Mouse (Mus musculus): ENCODE data around the gene Slc15a1. TPM values are rescaled to one million over a fixed set of nuclear protein-coding genes. Genes with fewer than 3 reads are reported as not detected.

The Slc15a1 gene
- polyA plus RNA-seq, 1 experiment from 2014 or later, result 0.13 TPM

- H3K27me3 ChIP-seq (ENCODE audit: insufficient read depth, low read length), result no peaks in the 10 kb centered on the region
- no peaks in the 10 kb centered on the region for H3K36me3 ChIP-seq (ENCODE audit: insufficient read depth)
- H3K9me3 ChIP-seq (ENCODE audit: low read depth, low read length), result no peaks in the 10 kb centered on the region
- no peak overlapping the region for H3K4me2 ChIP-seq
- peak; percentile 78 for DNase-seq
- H3K4me3 ChIP-seq (ENCODE audit: low read depth, low read length), result no peak overlapping the region
- H3K4me1 ChIP-seq (ENCODE audit: insufficient read depth), result no peaks in the 10 kb centered on the region
- H3K9ac ChIP-seq, result no peak overlapping the region
- peak; percentile 94 for TF ChIP-seq CTCF (IDR thresholded peaks at IDR 0.05; ENCODE audit: low read depth)
- WGBS, result 7% methylated on average over 6 of the region's 6 CpGs
- no peak overlapping the region for H3K27ac ChIP-seq (ENCODE audit: low read depth)
- no peak for ATAC-seq (ENCODE audit: insufficient read depth)
Measured at GRCm38 (mm10) chr14:121455527-121455926, 49.5 kb downstream of the Slc15a1 start.

DNA sequence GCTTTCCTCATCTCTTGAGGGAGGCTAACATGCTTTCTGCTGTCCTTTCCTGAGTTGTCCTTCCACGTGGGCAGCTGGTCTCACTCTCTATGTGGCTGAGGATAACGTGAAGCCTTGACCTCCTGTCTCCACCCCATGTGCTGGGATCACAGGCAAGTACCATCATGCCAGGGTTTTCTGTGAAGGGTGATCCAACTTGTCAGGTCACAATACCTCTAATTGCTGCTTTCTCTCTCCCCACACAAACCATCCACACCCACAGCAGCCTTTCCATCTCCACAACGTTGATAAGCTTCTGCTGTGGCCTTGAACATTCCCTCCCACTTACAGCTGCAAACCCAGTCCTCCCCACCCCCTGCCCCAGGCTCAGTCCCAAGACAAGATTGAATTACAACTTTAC lies 51.9 kb downstream of the Slc15a1 start:
- ATAC-seq (ENCODE audit: insufficient read depth), result no peak
- Histone ChIP-seq H3K4me2 (no peak overlapping the region), H3K27ac (ENCODE audit: low read depth) (no peak overlapping the region), H3K36me3 (ENCODE audit: insufficient read depth) (no peaks in the 10 kb centered on the region), H3K4me3 (ENCODE audit: low read depth, low read length) (no peak overlapping the region), H3K9ac (no peak overlapping the region), H3K27me3 (ENCODE audit: insufficient read depth, low read length) (no peaks in the 10 kb centered on the region), H3K9me3 (ENCODE audit: low read depth, low read length) (no peaks in the 10 kb centered on the region), H3K4me1 (ENCODE audit: insufficient read depth) (no peaks in the 10 kb centered on the region)
- DNase-seq, result no peak
- TF ChIP-seq CTCF (IDR thresholded peaks at IDR 0.05; ENCODE audit: low read depth), result no peak
- WGBS, result 46% methylated on average over 3 of the region's 3 CpGs

GRCm38 (mm10) chr14:121452227-121452626 lies 52.8 kb downstream of the Slc15a1 start:
- no peaks in the 10 kb centered on the region for H3K9me3 ChIP-seq (ENCODE audit: low read depth, low read length)
- H3K36me3 ChIP-seq (ENCODE audit: insufficient read depth), result no peaks in the 10 kb centered on the region
- H3K9ac ChIP-seq, result no peak overlapping the region
- H3K27ac ChIP-seq (ENCODE audit: low read depth), result no peak overlapping the region
- 77% methylated on average over 6 of the region's 6 CpGs for WGBS
- no peak overlapping the region for H3K4me3 ChIP-seq (ENCODE audit: low read depth, low read length)
- ATAC-seq (ENCODE audit: insufficient read depth), result no peak
- no peaks in the 10 kb centered on the region for H3K27me3 ChIP-seq (ENCODE audit: insufficient read depth, low read length)
- no peak for DNase-seq
- no peak overlapping the region for H3K4me2 ChIP-seq
- no peak for TF ChIP-seq CTCF (IDR thresholded peaks at IDR 0.05; ENCODE audit: low read depth)
- H3K4me1 ChIP-seq (ENCODE audit: insufficient read depth), result no peaks in the 10 kb centered on the region

- no peak overlapping the region for H3K4me2 ChIP-seq
- H3K27ac ChIP-seq (ENCODE audit: low read depth), result no peak overlapping the region
- H3K36me3 ChIP-seq (ENCODE audit: insufficient read depth), result no peaks in the 10 kb centered on the region
- ATAC-seq (ENCODE audit: insufficient read depth) (no peak), DNase-seq (no peak)
- H3K27me3 ChIP-seq (ENCODE audit: insufficient read depth, low read length), result no peaks in the 10 kb centered on the region
- H3K9me3 ChIP-seq (ENCODE audit: low read depth, low read length), result no peaks in the 10 kb centered on the region
- 71% methylated on average over 7 of the region's 7 CpGs for WGBS
- H3K4me3 ChIP-seq (ENCODE audit: low read depth, low read length), result no peak overlapping the region
- no peak for TF ChIP-seq CTCF (IDR thresholded peaks at IDR 0.05; ENCODE audit: low read depth)
- H3K4me1 ChIP-seq (ENCODE audit: insufficient read depth), result no peaks in the 10 kb centered on the region
- H3K9ac ChIP-seq, result no peak overlapping the region
Measured at GRCm38 (mm10) chr14:121451424-121452029, 53.5 kb downstream of the Slc15a1 start.

DNA sequence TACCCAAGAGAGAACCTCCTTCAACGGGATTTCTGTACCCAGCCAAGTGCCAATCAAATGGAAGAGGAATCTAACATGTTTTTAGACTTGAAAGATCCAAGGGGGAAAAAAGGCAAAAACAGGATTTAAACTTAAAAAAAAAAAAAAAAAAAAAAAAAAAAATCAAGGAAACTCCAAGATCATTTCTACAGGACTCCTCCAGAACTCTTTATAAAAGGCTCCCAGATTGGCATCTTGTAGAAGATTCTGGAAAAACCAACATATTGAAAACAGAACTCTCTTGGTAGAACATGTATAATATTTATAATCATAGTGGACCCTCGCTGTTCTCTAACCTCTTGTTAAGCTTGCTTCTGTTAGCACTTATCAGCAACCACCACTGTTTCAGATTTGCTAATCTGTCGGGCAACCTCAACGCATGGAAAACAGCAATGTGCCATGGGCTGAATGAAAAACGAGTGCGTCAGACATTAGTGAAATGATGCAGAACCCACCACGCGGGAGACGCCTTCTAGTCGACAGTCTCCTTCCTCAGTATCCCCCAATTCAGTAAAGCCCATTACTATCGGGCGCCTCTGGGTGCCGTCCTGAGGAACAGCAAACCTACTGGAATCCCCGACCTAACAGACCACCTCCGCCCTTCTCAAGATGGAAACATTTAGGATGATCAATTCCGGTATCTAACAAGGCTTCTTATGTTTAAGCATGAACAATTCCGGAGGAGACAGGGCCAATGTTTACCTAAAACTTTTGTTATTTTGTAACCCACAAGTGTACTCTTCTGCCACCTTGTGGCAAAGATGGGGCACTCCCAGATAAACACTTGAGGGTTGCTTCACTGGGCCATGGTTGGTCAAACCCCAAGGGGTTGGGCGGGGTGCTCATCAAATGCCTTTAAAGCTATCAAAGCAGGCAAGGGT lies 54.3 kb downstream of the Slc15a1 start:
- 16% methylated on average over 18 of the region's 18 CpGs for WGBS
- Histone ChIP-seq H3K4me3 (ENCODE audit: low read depth, low read length) (peak overlapping the region; percentile 26), H3K36me3 (ENCODE audit: insufficient read depth) (no peaks in the 10 kb centered on the region), H3K9ac (peak overlapping the region; percentile 44), H3K4me2 (peak overlapping the region; percentile 65), H3K4me1 (ENCODE audit: insufficient read depth) (no peaks in the 10 kb centered on the region), H3K27ac (ENCODE audit: low read depth) (no peak overlapping the region), H3K27me3 (ENCODE audit: insufficient read depth, low read length) (no peaks in the 10 kb centered on the region), H3K9me3 (ENCODE audit: low read depth, low read length) (no peaks in the 10 kb centered on the region)
- ATAC-seq (ENCODE audit: insufficient read depth) (peak; percentile 76), DNase-seq (peak; percentile 92)
- TF ChIP-seq CTCF (IDR thresholded peaks at IDR 0.05; ENCODE audit: low read depth), result peak; percentile 85

DNA sequence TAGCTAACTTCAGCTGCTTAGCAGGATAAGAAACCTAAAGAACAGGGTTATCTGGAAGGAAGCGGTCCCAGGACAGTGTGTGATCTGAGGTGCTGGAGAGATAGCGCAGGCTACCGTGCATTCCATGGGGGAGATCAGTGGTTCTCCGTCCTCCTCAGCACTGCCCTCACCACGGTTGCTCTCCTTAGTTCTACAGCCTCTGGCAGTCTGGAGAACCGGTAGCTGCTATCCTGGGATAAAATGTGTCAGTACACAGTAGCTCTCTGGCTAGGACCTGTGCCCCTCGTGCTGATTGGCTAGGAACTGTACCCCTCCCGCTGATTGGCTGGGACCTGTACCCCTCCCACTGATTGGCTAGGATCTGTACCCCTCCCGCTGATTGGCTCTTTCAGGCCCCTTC lies 58.1 kb downstream of the Slc15a1 start:
- no peak overlapping the region for H3K9ac ChIP-seq
- 10% methylated on average over 9 of the region's 9 CpGs for WGBS
- no peak overlapping the region for H3K4me3 ChIP-seq (ENCODE audit: low read depth, low read length)
- H3K27ac ChIP-seq (ENCODE audit: low read depth), result no peak overlapping the region
- ATAC-seq (ENCODE audit: insufficient read depth), result peak; percentile 74
- no peak for TF ChIP-seq CTCF (IDR thresholded peaks at IDR 0.05; ENCODE audit: low read depth)
- H3K27me3 ChIP-seq (ENCODE audit: insufficient read depth, low read length), result no peaks in the 10 kb centered on the region
- no peak overlapping the region for H3K4me2 ChIP-seq
- peak; percentile 40 for DNase-seq
- H3K36me3 ChIP-seq (ENCODE audit: insufficient read depth), result no peaks in the 10 kb centered on the region
- no peaks in the 10 kb centered on the region for H3K9me3 ChIP-seq (ENCODE audit: low read depth, low read length)
- no peaks in the 10 kb centered on the region for H3K4me1 ChIP-seq (ENCODE audit: insufficient read depth)

GRCm38 (mm10) chr14:121445194-121445593 lies 59.9 kb downstream of the Slc15a1 start:
- Histone ChIP-seq H3K36me3 (ENCODE audit: insufficient read depth) (no peaks in the 10 kb centered on the region), H3K9me3 (ENCODE audit: low read depth, low read length) (no peaks in the 10 kb centered on the region), H3K4me1 (ENCODE audit: insufficient read depth) (no peaks in the 10 kb centered on the region), H3K4me3 (ENCODE audit: low read depth, low read length) (no peak overlapping the region), H3K27ac (ENCODE audit: low read depth) (no peak overlapping the region), H3K27me3 (ENCODE audit: insufficient read depth, low read length) (no peaks in the 10 kb centered on the region), H3K4me2 (no peak overlapping the region), H3K9ac (no peak overlapping the region)
- TF ChIP-seq CTCF (IDR thresholded peaks at IDR 0.05; ENCODE audit: low read depth), result peak; percentile 84
- ATAC-seq (ENCODE audit: insufficient read depth) (peak; percentile 82), DNase-seq (peak; percentile 75)
- WGBS, result 13% methylated on average over 8 of the region's 8 CpGs
